Mouse (Mus musculus): ENCODE results near the gene Bmp8b.

- TF ChIP-seq POLR2A (IDR thresholded peaks at IDR 0.05; ENCODE audit: low read depth, low read length) (no peak), CTCF (IDR thresholded peaks at IDR 0.05; ENCODE audit: borderline replicate concordance, insufficient read depth, low read length) (no peak)
Observed at GRCm38 (mm10) chr4:123093869-123094268, 11.1 kb upstream of the Bmp8b start.

All from embryonic fibroblast, embryonic 13.5 days (primary cell).